8 mouse cellular contexts compared by ENCODE assay signal in the genomic region with DNA sequence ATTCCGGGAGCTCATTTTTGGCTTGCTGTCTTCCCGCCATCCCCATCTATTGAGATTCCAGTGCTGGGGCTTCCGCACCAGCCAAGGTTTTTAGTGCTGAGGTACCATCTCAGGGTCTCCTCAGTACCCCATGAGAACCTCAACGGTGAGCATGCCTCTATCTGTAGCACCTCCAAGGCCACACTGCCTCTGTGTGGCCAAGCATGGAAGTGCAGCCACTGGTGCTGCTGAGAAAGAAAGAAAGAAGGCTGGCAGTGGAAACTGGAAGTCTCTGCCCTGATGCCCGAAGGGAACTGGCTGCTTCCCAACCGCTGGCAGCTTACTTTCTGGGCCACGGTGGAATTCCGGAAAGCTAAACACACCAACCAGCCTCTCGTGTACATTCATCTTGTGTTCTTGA.
DNase-seq lines count a peak whose midpoint lies in the region; ATAC-seq and TF ChIP-seq lines count a peak whose summit lies in the region.

No protein-coding gene starts in this region.

- peak; percentile 79 for DNase-seq in intestine, embryonic 14.5 days (ENCODE audit: low spot score)
- DNase-seq in cerebellum, postnatal 14 days, result peak; percentile 92 to 93
- peak; percentile 73 to 83 for DNase-seq in frontal cortex, postnatal 25 days (ENCODE audit: low spot score in 2 of 2)
- DNase-seq in hindbrain, postnatal 0 days (ENCODE audit: low spot score), result peak; percentile 90
- DNase-seq in left cerebral cortex, adult 18-20 months (ENCODE audit: low spot score in 2 of 2), result peak; percentile 81 to 84

- no peak overlapping the region for H3K27ac ChIP-seq in intestine, embryonic 14.5 days (ENCODE audit: low read depth)
- no peak overlapping the region for H3K27ac ChIP-seq in intestine, embryonic 15.5 days
- no peak overlapping the region for H3K27ac ChIP-seq in hindbrain, postnatal 0 days
- no peak overlapping the region for H3K27ac ChIP-seq in small intestine, adult 2 months (ENCODE audit: insufficient read depth, low read depth, low read length)

- peak; percentile 95 for TF ChIP-seq CTCF in hindbrain, postnatal 0 days (IDR thresholded peaks at IDR 0.05; ENCODE audit: low read depth)
- TF ChIP-seq CTCF in small intestine, adult 2 months (IDR thresholded peaks at IDR 0.05; ENCODE audit: extremely low read depth, insufficient read length, insufficient replicate concordance, low read depth, low read length), result peak; percentile 66; the same call in 1 of the 2 replicates

- no peaks in the 10 kb centered on the region for H3K36me3 ChIP-seq in intestine, embryonic 14.5 days (ENCODE audit: control insufficient read depth, insufficient read depth, low read length)
- no peaks in the 10 kb centered on the region for H3K36me3 ChIP-seq in intestine, embryonic 15.5 days
- no peaks in the 10 kb centered on the region for H3K36me3 ChIP-seq in hindbrain, postnatal 0 days (ENCODE audit: insufficient read depth, low read length)
- no peaks in the 10 kb centered on the region for H3K36me3 ChIP-seq in small intestine, adult 2 months (ENCODE audit: control insufficient read depth, insufficient read depth, low read length)

- H3K9me3 ChIP-seq in intestine, embryonic 14.5 days (ENCODE audit: control insufficient read depth, low read length), result no peaks in the 10 kb centered on the region
- no peaks in the 10 kb centered on the region for H3K9me3 ChIP-seq in intestine, embryonic 15.5 days
- no peaks in the 10 kb centered on the region for H3K9me3 ChIP-seq in hindbrain, postnatal 0 days (ENCODE audit: low read length)

- no peaks in the 10 kb centered on the region for H3K4me1 ChIP-seq in intestine, embryonic 14.5 days (replicated peaks; ENCODE audit: control insufficient read depth, insufficient read depth, low read length)
- no peaks in the 10 kb centered on the region for H3K4me1 ChIP-seq in intestine, embryonic 15.5 days (replicated peaks)
- peaks cover 19% of the 10 kb centered on the region; the same call in 1 of the 2 replicates for H3K4me1 ChIP-seq in hindbrain, postnatal 0 days (ENCODE audit: insufficient read depth, low read length)
- no peaks in the 10 kb centered on the region for H3K4me1 ChIP-seq in small intestine, adult 2 months (ENCODE audit: control insufficient read depth, insufficient read depth, insufficient read length, low read length)

- H3K4me3 ChIP-seq in intestine, embryonic 14.5 days (ENCODE audit: low read depth, low read length), result no peak overlapping the region
- no peak overlapping the region for H3K4me3 ChIP-seq in intestine, embryonic 15.5 days (replicated peaks)
- no peak overlapping the region for H3K4me3 ChIP-seq in hindbrain, postnatal 0 days (ENCODE audit: low read length)
- H3K4me3 ChIP-seq in small intestine, adult 2 months (ENCODE audit: low read depth, low read length), result no peak overlapping the region

- 53% methylated on average over 9 of the region's 9 CpGs for WGBS in intestine, embryonic 14.5 days
- WGBS in intestine, embryonic 15.5 days, result 55% methylated on average over 9 of the region's 9 CpGs
- 47% methylated on average over 9 of the region's 9 CpGs for WGBS in hindbrain, postnatal 0 days
- WGBS in small intestine, adult 2 months, result 54% methylated on average over 9 of the region's 9 CpGs

- no peaks in the 10 kb centered on the region for H3K27me3 ChIP-seq in intestine, embryonic 14.5 days (replicated peaks; ENCODE audit: control insufficient read depth, insufficient read depth, low read length)
- no peaks in the 10 kb centered on the region for H3K27me3 ChIP-seq in intestine, embryonic 15.5 days (replicated peaks)
- no peaks in the 10 kb centered on the region for H3K27me3 ChIP-seq in hindbrain, postnatal 0 days (ENCODE audit: insufficient read depth, low read length)
- no peaks in the 10 kb centered on the region for H3K27me3 ChIP-seq in small intestine, adult 2 months (ENCODE audit: control insufficient read depth, insufficient read depth, low read length)

- ATAC-seq in intestine, embryonic 14.5 days (replicated peaks; ENCODE audit: low FRiP score, low TSS enrichment, low read depth), result no peak
- no peak for ATAC-seq in intestine, embryonic 15.5 days
- ATAC-seq in hindbrain, postnatal 0 days, result peak; percentile 75
- peak; percentile 95 for ATAC-seq in megakaryocyte-erythroid progenitor cell, adult 5-6 weeks (replicated peaks; ENCODE audit: low FRiP score, low TSS enrichment, poor library complexity, severe bottlenecking)

- no peak for TF ChIP-seq POLR2A in small intestine, adult 2 months (IDR thresholded peaks at IDR 0.05; ENCODE audit: low read depth, low read length)

- no peak overlapping the region for H3K4me2 ChIP-seq in intestine, embryonic 14.5 days (ENCODE audit: low read length)
- H3K4me2 ChIP-seq in intestine, embryonic 15.5 days (replicated peaks), result no peak overlapping the region
- no peak overlapping the region for H3K4me2 ChIP-seq in hindbrain, postnatal 0 days (ENCODE audit: low read depth, low read length)

- H3K9ac ChIP-seq in intestine, embryonic 14.5 days (ENCODE audit: low read length), result no peak overlapping the region
- H3K9ac ChIP-seq in intestine, embryonic 15.5 days, result no peak overlapping the region
- no peak overlapping the region for H3K9ac ChIP-seq in hindbrain, postnatal 0 days (replicated peaks; ENCODE audit: low read length)

Comparison
In these comparisons a context has a peak if more than half of its experiments do, and no peak if none do; other contexts are left out.
1. ATAC-seq: peak in hindbrain, postnatal 0 days (single experiment) and megakaryocyte-erythroid progenitor cell, adult 5-6 weeks (single experiment); none in intestine, embryonic 14.5 days (single experiment) and intestine, embryonic 15.5 days (single experiment).
2. Peak in every context shown above with its lines, with median percentiles within 50 percentile points of each other: DNase-seq.